Mouse (Mus musculus): ENCODE measurements around the gene Psma6.

Gene Psma6

GRCm38 (mm10) chr12:55465401-55465983 is 81.5 kb downstream of the Psma6 start:
- peak; percentile 76 to 77 for DNase-seq

GRCm38 (mm10) chr12:55466088-55466701 is 82.2 kb downstream of the Psma6 start:
- DNase-seq: peak; percentile 41 to 45

GRCm38 (mm10) chr12:55466816-55467215 is 82.8 kb downstream of the Psma6 start:
- no peak for DNase-seq

- no peak for DNase-seq
These were observed 83.5 kb downstream of the Psma6 start for GRCm38 (mm10) chr12:55467331-55468180.

Data from cerebellum, postnatal 25 days (tissue).